Mouse (Mus musculus) lung, postnatal 0 days (tissue): ENCODE measurements around the gene Capza2. TPM values are rescaled to one million over a fixed set of nuclear protein-coding genes. Genes with fewer than 3 reads are reported as not detected.

ENCODE experiments used
- ATAC-seq: fragments of 200-750 bp; cut with Nextera tagmentation; 2 replicates; pipeline ENCODE4 v1.8.0; 2017; ENCODE audit warnings: moderate library complexity
- DNase-seq: peaks from one replicate; pipeline ENCODE4 v3.0.0-alpha.2; 2016; ENCODE audit warnings: low spot score
- H3K27ac ChIP-seq: fragments of 300-500 bp; sonication (generic); 2 replicates; pipeline ENCODE4 v1.5.1; 2014; ENCODE audit warnings: antibody characterized with exemption, mild to moderate bottlenecking, low read length, mixed read lengths
- H3K27me3 ChIP-seq: fragments of 300-500 bp; sonication (generic); replicated peaks from 2 replicates; pipeline ENCODE4 v1.6.1; 2014; ENCODE audit warnings: low read length, mixed read lengths; ENCODE audit not compliant: insufficient read depth
- H3K36me3 ChIP-seq: fragments of 300-500 bp; sonication (generic); 2 replicates; pipeline ENCODE4 v1.6.1; 2014; ENCODE audit warnings: low read length, mixed read lengths; ENCODE audit not compliant: insufficient read depth
- H3K4me1 ChIP-seq: fragments of 300-500 bp; sonication (generic); 2 replicates; pipeline ENCODE4 v1.6.1; 2014; ENCODE audit warnings: antibody characterized with exemption, low read depth, low read length, mixed read lengths; ENCODE audit not compliant: insufficient read depth
- H3K4me2 ChIP-seq: fragments of 300-500 bp; sonication (generic); replicated peaks from 2 replicates; pipeline ENCODE4 v1.6.1; 2014; ENCODE audit warnings: low read depth, mild to moderate bottlenecking, low read length, moderate library complexity, mixed read lengths
- H3K4me3 ChIP-seq: fragments of 300-500 bp; sonication (generic); 2 replicates; pipeline ENCODE4 v1.5.1; 2014; ENCODE audit warnings: low read depth, low read length
- H3K9ac ChIP-seq: fragments of 300-500 bp; sonication (generic); replicated peaks from 2 replicates; pipeline ENCODE4 v1.6.1; 2014; ENCODE audit warnings: low read depth, mild to moderate bottlenecking
- H3K9me3 ChIP-seq: fragments of 300-500 bp; sonication (generic); 2 replicates; pipeline ENCODE4 v1.6.1; 2016; ENCODE audit warnings: low read length, mixed read lengths
- CTCF ChIP-seq: IDR thresholded peaks from 2 replicates; pipeline ENCODE4 v1.5.1; 2016; ENCODE audit warnings: antibody characterized with exemption, mild to moderate bottlenecking
- EP300 ChIP-seq: IDR thresholded peaks from 2 replicates; pipeline ENCODE4 v1.6.1; 2016; ENCODE audit warnings: antibody characterized with exemption, mild to moderate bottlenecking, control low read depth
- WGBS: fragments of 180-500 bp; shearing (Covaris S2); extraction: QIAGEN DNeasy Blood & Tissue Kit; methylation state at CpG from one replicate; pipeline ENCODE4 v1.1.7; 2014; 5-methylcytosine and 5-hydroxymethylcytosine counted together
- polyA plus RNA-seq: library from polyadenylated mRNA; unstranded; fragments of >200 nt; fragmentation: Nextera tagmentation; extraction: Ambion mirVana; gene quantifications from 2 replicates; pipeline ENCODE4 v1.2.1, GENCODE M21; 2015

Gene Capza2
- polyA plus RNA-seq, 1 experiment from 2014 or later, result 198 TPM

- Histone ChIP-seq H3K4me2 (no peak overlapping the region), H3K36me3 (no peaks in the 10 kb centered on the region), H3K4me1 (no peaks in the 10 kb centered on the region), H3K9me3 (no peaks in the 10 kb centered on the region), H3K27me3 (no peaks in the 10 kb centered on the region), H3K9ac (no peak overlapping the region), H3K27ac (no peak overlapping the region), H3K4me3 (no peak overlapping the region)
- ATAC-seq (no peak), DNase-seq (no peak)
- 78% methylated on average over 2 of the region's 2 CpGs for WGBS
- no peak for TF ChIP-seq EP300
These were observed 41.0 kb downstream of the Capza2 start for GRCm38 (mm10) chr6:17677008-17677407.

DNA sequence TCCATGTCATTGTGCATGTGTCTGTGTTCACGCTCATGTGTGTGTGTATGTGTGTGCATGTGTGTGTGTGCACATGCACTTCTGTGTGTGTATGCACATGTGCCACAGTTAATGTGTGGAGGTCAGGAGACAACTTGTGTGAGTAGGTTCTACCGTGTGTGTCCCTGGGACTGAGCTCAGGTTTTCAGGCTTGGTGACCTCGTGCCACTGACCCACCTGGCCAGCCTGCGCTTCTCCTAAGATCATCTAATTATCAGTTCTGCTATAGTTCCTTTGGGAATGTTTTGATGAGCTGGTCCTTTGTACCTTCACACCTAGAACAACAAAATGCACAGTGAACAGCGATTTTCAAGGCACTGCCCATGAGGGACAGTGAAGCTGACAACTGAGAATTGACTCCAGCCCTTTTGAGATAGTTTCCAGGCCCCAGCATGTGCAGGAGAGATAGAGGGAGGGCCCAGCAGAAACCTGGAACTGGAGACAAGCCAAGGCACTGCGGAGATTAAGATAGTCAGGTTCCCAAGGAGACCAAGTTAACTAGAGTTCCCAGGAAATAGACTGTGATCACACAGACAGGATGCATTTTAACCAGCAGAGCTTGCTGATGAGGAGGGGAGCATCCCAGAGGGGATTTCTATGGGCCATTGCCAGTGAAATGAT is 44.4 kb downstream of the Capza2 start:
- no peak for TF ChIP-seq CTCF
- TF ChIP-seq EP300, result no peak
- WGBS, result 66% methylated on average over 6 of the region's 6 CpGs

GRCm38 (mm10) chr6:17681810-17682209 is 45.8 kb downstream of the Capza2 start:
- H3K27me3 ChIP-seq, result no peaks in the 10 kb centered on the region
- H3K9ac ChIP-seq, result no peak overlapping the region
- H3K9me3 ChIP-seq, result no peaks in the 10 kb centered on the region
- no peak overlapping the region for H3K27ac ChIP-seq
- DNase-seq, result no peak
- no peaks in the 10 kb centered on the region for H3K36me3 ChIP-seq
- no peaks in the 10 kb centered on the region for H3K4me1 ChIP-seq
- WGBS, result 98% methylated on average over 8 of the region's 8 CpGs
- no peak for TF ChIP-seq CTCF
- TF ChIP-seq EP300, result no peak
- no peak overlapping the region for H3K4me3 ChIP-seq
- H3K4me2 ChIP-seq, result no peak overlapping the region
- no peak for ATAC-seq

More for the DNA sequence above, 44.4 kb downstream of the Capza2 start:
- Histone ChIP-seq H3K4me2 (no peak overlapping the region), H3K27me3 (no peaks in the 10 kb centered on the region), H3K9me3 (no peaks in the 10 kb centered on the region), H3K36me3 (no peaks in the 10 kb centered on the region), H3K4me3 (no peak overlapping the region), H3K4me1 (no peaks in the 10 kb centered on the region), H3K27ac (no peak overlapping the region), H3K9ac (no peak overlapping the region)
- no peak for DNase-seq
- ATAC-seq, result no peak

- no peak overlapping the region for H3K27ac ChIP-seq
- DNase-seq (no peak), ATAC-seq (no peak)
- no peaks in the 10 kb centered on the region for H3K9me3 ChIP-seq
- H3K36me3 ChIP-seq, result no peaks in the 10 kb centered on the region
- H3K4me3 ChIP-seq, result no peak overlapping the region
- 53% methylated on average over 5 of the region's 5 CpGs for WGBS
- no peak overlapping the region for H3K4me2 ChIP-seq
- no peaks in the 10 kb centered on the region for H3K4me1 ChIP-seq
- H3K9ac ChIP-seq, result no peak overlapping the region
- no peaks in the 10 kb centered on the region for H3K27me3 ChIP-seq
- TF ChIP-seq EP300, result no peak
- no peak for TF ChIP-seq CTCF
These were observed 52.6 kb downstream of the Capza2 start for GRCm38 (mm10) chr6:17688676-17689075.

GRCm38 (mm10) chr6:17692647-17693046 is 56.6 kb downstream of the Capza2 start, which contains the start of gene St7:
Gene St7, plus strand, starts transcription at chr6:17692933.
- H3K4me1 ChIP-seq, result peaks cover 7% of the 10 kb centered on the region; the same call in 1 of the 2 replicates
- ATAC-seq, result peak; percentile 26
- H3K4me3 ChIP-seq, result peak within 1 kb of the TSS; percentile 86
- H3K27ac ChIP-seq, result peak within 1 kb of the TSS; percentile 97
- no peaks in the 10 kb centered on the region for H3K36me3 ChIP-seq
- no peaks in the 10 kb centered on the region for H3K9me3 ChIP-seq
- H3K4me2 ChIP-seq, result peak within 1 kb of the TSS; percentile 67
- WGBS, result 53% methylated on average over 7 of the region's 7 CpGs
- H3K27me3 ChIP-seq, result no peaks in the 10 kb centered on the region
- TF ChIP-seq EP300, result peak; percentile 73
- no peak for TF ChIP-seq CTCF
- DNase-seq, result peak; percentile 69
- peak within 1 kb of the TSS; percentile 89 for H3K9ac ChIP-seq

GRCm38 (mm10) chr6:17693726-17694549 is 57.9 kb downstream of the Capza2 start:
- peak; percentile 71 for ATAC-seq
- no peak for TF ChIP-seq CTCF
- TF ChIP-seq EP300, result no peak
- peak overlapping the region; percentile 67 for H3K4me2 ChIP-seq
- WGBS, result under 1% methylated on average over 78 of the region's 97 CpGs
- H3K36me3 ChIP-seq, result no peaks in the 10 kb centered on the region
- H3K9me3 ChIP-seq, result no peaks in the 10 kb centered on the region
- peak; percentile 80 for DNase-seq
- peaks cover 7% of the 10 kb centered on the region; the same call in 1 of the 2 replicates for H3K4me1 ChIP-seq
- H3K27ac ChIP-seq, result peak overlapping the region; percentile 97
- no peaks in the 10 kb centered on the region for H3K27me3 ChIP-seq
- peak overlapping the region; percentile 89 for H3K9ac ChIP-seq
- H3K4me3 ChIP-seq, result peak overlapping the region; percentile 86
